ENCODE assay signal across 30 mouse cellular contexts in the genomic region with DNA sequence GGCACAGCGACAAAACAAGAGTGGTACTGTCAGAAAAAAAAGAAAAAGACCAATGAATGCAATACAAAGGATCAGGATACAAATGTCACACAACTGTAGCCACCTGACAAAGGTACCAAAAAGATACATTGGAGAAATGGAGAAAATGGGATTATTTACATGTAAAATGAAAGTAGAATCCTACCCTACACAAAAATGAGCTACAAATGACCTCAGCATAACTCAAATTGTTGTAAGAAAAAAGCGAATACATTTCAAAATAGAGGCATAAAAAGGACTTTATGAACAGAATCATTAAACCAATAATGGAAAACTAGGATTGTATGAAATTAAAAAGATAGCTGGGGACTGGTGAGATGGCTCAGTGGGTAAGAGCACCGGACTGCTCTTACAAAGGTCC. TPM values are rescaled to one million over a fixed set of nuclear protein-coding genes. Genes with fewer than 3 reads are reported as not detected.
A peak's percentile ranks its signal among the peaks of the same experiment; 100 is the strongest.
DNase-seq lines count a peak whose midpoint lies in the region; ATAC-seq and TF ChIP-seq lines count a peak whose summit lies in the region.
"Had no signal": no experiment of that assay in that cellular context is flagged by ENCODE, and none has a peak within 500 bp of the region (broad histone marks: within the 10 kb centered on the region; RNA-seq: fewer than 3 reads in every experiment).

No protein-coding gene starts in this region.

- in situ Hi-C loops in CH12.LX (cut with MboI; ENCODE audit: low pct_ligation_motif_present, low pct_unique_long_range_greater_than_20kb, low sequenced_read_pairs): no loop called here

- no peak for TF ChIP-seq RAD21 in CH12.LX (IDR thresholded peaks at IDR 0.05; ENCODE audit: low read depth, low read length)

- no peak for TF ChIP-seq CTCF in CH12.LX (conservative IDR thresholded peaks at IDR 0.05 in 1 of 2, IDR thresholded peaks at IDR 0.05 in 1 of 2; ENCODE audit: low read depth in 2 of 2, low read length in 2 of 2)

- TF ChIP-seq POLR2A in CH12.LX (IDR thresholded peaks at IDR 0.05; ENCODE audit: low read depth, low read length): no peak

- H3K4me1 ChIP-seq in hindbrain, embryonic 15.5 days (replicated peaks): peaks cover 14% of the 10 kb centered on the region
- peaks cover 9% of the 10 kb centered on the region for H3K4me1 ChIP-seq in hindbrain, embryonic 12.5 days
- peaks cover 17% of the 10 kb centered on the region; the same call in 1 of the 2 replicates for H3K4me1 ChIP-seq in midbrain, embryonic 13.5 days (replicated peaks)
- H3K4me1 ChIP-seq in midbrain, embryonic 14.5 days (ENCODE audit: control insufficient read depth, insufficient read depth, low read length): no peaks in the 10 kb centered on the region
- peaks cover 4 to 18% of the 10 kb centered on the region in 2 experiments; a peak in 3 of 4 replicates for H3K4me1 ChIP-seq in CH12.LX (ENCODE audit: control insufficient read depth in 1 of 2, insufficient read depth in 2 of 2)
- peaks cover 34% of the 10 kb centered on the region for H3K4me1 ChIP-seq in liver, embryonic 15.5 days (replicated peaks)
- H3K4me1 ChIP-seq: intestine, embryonic 15.5 days; neural tube, embryonic 12.5 days had no signal

- H3K79me2 ChIP-seq in CH12.LX (replicated peaks; ENCODE audit: control insufficient read depth, extremely low read depth, insufficient read depth, poor library complexity, severe bottlenecking): no peaks in the 10 kb centered on the region

- H3K36me3 ChIP-seq in hindbrain, embryonic 15.5 days: no peaks in the 10 kb centered on the region
- H3K36me3 ChIP-seq in hindbrain, embryonic 12.5 days: no peaks in the 10 kb centered on the region
- no peaks in the 10 kb centered on the region for H3K36me3 ChIP-seq in midbrain, embryonic 13.5 days
- H3K36me3 ChIP-seq in midbrain, embryonic 14.5 days (ENCODE audit: control insufficient read depth, insufficient read depth, low read length): no peaks in the 10 kb centered on the region
- H3K36me3 ChIP-seq in CH12.LX (replicated peaks in 1 of 2; ENCODE audit: control insufficient read depth in 1 of 2, insufficient read depth in 1 of 2, low read length in 1 of 2): no peaks in the 10 kb centered on the region
- H3K36me3 ChIP-seq in liver, embryonic 15.5 days (replicated peaks): no peaks in the 10 kb centered on the region
- H3K36me3 ChIP-seq: G1E; intestine, embryonic 15.5 days; neural tube, embryonic 12.5 days had no signal

- no peak overlapping the region for H3K9ac ChIP-seq in hindbrain, embryonic 15.5 days
- no peak overlapping the region for H3K9ac ChIP-seq in hindbrain, embryonic 12.5 days
- H3K9ac ChIP-seq in midbrain, embryonic 13.5 days (replicated peaks): no peak overlapping the region
- no peak overlapping the region for H3K9ac ChIP-seq in midbrain, embryonic 14.5 days (replicated peaks; ENCODE audit: low read length)
- H3K9ac ChIP-seq in CH12.LX (ENCODE audit: insufficient read depth, low read depth): no peak overlapping the region
- H3K9ac ChIP-seq in liver, embryonic 15.5 days: no peak overlapping the region
- H3K9ac ChIP-seq: intestine, embryonic 15.5 days; neural tube, embryonic 12.5 days had no signal

- no peak for TF ChIP-seq EP300 in CH12.LX (IDR thresholded peaks at IDR 0.05; ENCODE audit: low read length)

- peak overlapping the region; percentile 75; the same call in 1 of the 2 replicates for H3K27ac ChIP-seq in hindbrain, embryonic 15.5 days (replicated peaks)
- H3K27ac ChIP-seq in hindbrain, embryonic 12.5 days: no peak overlapping the region
- peak overlapping the region; percentile 68; the same call in 1 of the 2 replicates for H3K27ac ChIP-seq in midbrain, embryonic 13.5 days
- H3K27ac ChIP-seq in midbrain, embryonic 14.5 days (replicated peaks; ENCODE audit: low read depth, low read length): no peak overlapping the region; the same call in 1 of the 2 replicates
- no peak overlapping the region for H3K27ac ChIP-seq in CH12.LX (ENCODE audit: insufficient read depth, low read depth)
- H3K27ac ChIP-seq in liver, embryonic 15.5 days (replicated peaks): peak overlapping the region; percentile 76
- H3K27ac ChIP-seq: neural tube, embryonic 12.5 days had no signal

- DNase-seq in midbrain, embryonic 14.5 days: no peak
- DNase-seq in CH12.LX (ENCODE audit: extremely low read depth): peak; percentile 32
- DNase-seq in spleen, postnatal 14 days (ENCODE audit: low spot score in 2 of 2): no peak
- DNase-seq in urinary bladder, postnatal 10 days (ENCODE audit: low spot score): no peak
- DNase-seq: cerebellum, adult 8-10 months; gastrocnemius, postnatal 25 days; lung, postnatal 14 days; thymus, adult 18-20 months had no signal

- H3K4me3 ChIP-seq in hindbrain, embryonic 15.5 days: no peak overlapping the region
- H3K4me3 ChIP-seq in hindbrain, embryonic 12.5 days: no peak overlapping the region
- no peak overlapping the region for H3K4me3 ChIP-seq in midbrain, embryonic 13.5 days (replicated peaks)
- H3K4me3 ChIP-seq in midbrain, embryonic 14.5 days (replicated peaks; ENCODE audit: low read depth, low read length): no peak overlapping the region
- H3K4me3 ChIP-seq in CH12.LX (replicated peaks in 1 of 3; ENCODE audit: low read depth in 2 of 3, low read length in 2 of 3, poor library complexity in 1 of 3): no peak overlapping the region
- no peak overlapping the region for H3K4me3 ChIP-seq in liver, embryonic 15.5 days (replicated peaks)
- H3K4me3 ChIP-seq: intestine, embryonic 15.5 days; neural tube, embryonic 12.5 days had no signal

- ATAC-seq in hindbrain, embryonic 15.5 days (ENCODE audit: low FRiP score, low read depth): no peak
- no peak for ATAC-seq in hindbrain, embryonic 12.5 days (ENCODE audit: low FRiP score)
- ATAC-seq in midbrain, embryonic 13.5 days: no peak
- no peak for ATAC-seq in midbrain, embryonic 14.5 days (ENCODE audit: low FRiP score, low TSS enrichment)
- ATAC-seq in liver, embryonic 15.5 days (ENCODE audit: insufficient read depth): no peak
- ATAC-seq: CD4-positive, CD25-positive, alpha-beta regulatory T cell, adult 4 months had no signal

- no peak overlapping the region for H3K4me2 ChIP-seq in hindbrain, embryonic 15.5 days
- H3K4me2 ChIP-seq in hindbrain, embryonic 12.5 days (replicated peaks): no peak overlapping the region
- no peak overlapping the region for H3K4me2 ChIP-seq in midbrain, embryonic 13.5 days (replicated peaks)
- no peak overlapping the region for H3K4me2 ChIP-seq in midbrain, embryonic 14.5 days (ENCODE audit: low read length)
- no peak overlapping the region for H3K4me2 ChIP-seq in CH12.LX (ENCODE audit: insufficient read depth, low read depth, poor library complexity, severe bottlenecking)
- no peak overlapping the region for H3K4me2 ChIP-seq in liver, embryonic 15.5 days
- H3K4me2 ChIP-seq: intestine, embryonic 15.5 days; neural tube, embryonic 12.5 days had no signal

- WGBS in hindbrain, embryonic 15.5 days: 56% methylated on average over 3 of the region's 3 CpGs
- WGBS in hindbrain, embryonic 12.5 days: 66% methylated on average over 3 of the region's 3 CpGs
- WGBS in midbrain, embryonic 13.5 days: 60% methylated on average over 3 of the region's 3 CpGs
- 61% methylated on average over 3 of the region's 3 CpGs for WGBS in midbrain, embryonic 14.5 days
- WGBS in liver, embryonic 15.5 days (ENCODE audit: insufficient replicate concordance): 48% methylated on average over 3 of the region's 3 CpGs

- H3K27me3 ChIP-seq in hindbrain, embryonic 15.5 days: no peaks in the 10 kb centered on the region
- H3K27me3 ChIP-seq in hindbrain, embryonic 12.5 days: no peaks in the 10 kb centered on the region
- H3K27me3 ChIP-seq in midbrain, embryonic 13.5 days: no peaks in the 10 kb centered on the region
- H3K27me3 ChIP-seq in midbrain, embryonic 14.5 days (ENCODE audit: control insufficient read depth, insufficient read depth, low read length): no peaks in the 10 kb centered on the region
- peaks cover 9% of the 10 kb centered on the region for H3K27me3 ChIP-seq in CH12.LX (replicated peaks)
- peaks cover 7% of the 10 kb centered on the region for H3K27me3 ChIP-seq in liver, embryonic 15.5 days
- H3K27me3 ChIP-seq: intestine, embryonic 15.5 days; neural tube, embryonic 12.5 days had no signal

- dilution Hi-C loops in CH12.LX (cut with MboI; ENCODE audit: extremely low pct_ligation_motif_present, extremely low pct_unique_long_range_greater_than_20kb, low sequenced_read_pairs): no loop called here

- no peaks in the 10 kb centered on the region for H3K9me3 ChIP-seq in hindbrain, embryonic 15.5 days
- H3K9me3 ChIP-seq in hindbrain, embryonic 12.5 days (replicated peaks): no peaks in the 10 kb centered on the region
- no peaks in the 10 kb centered on the region for H3K9me3 ChIP-seq in midbrain, embryonic 13.5 days
- H3K9me3 ChIP-seq in midbrain, embryonic 14.5 days (ENCODE audit: control insufficient read depth, low read length): no peaks in the 10 kb centered on the region
- peaks cover 9% of the 10 kb centered on the region for H3K9me3 ChIP-seq in CH12.LX (replicated peaks; ENCODE audit: low read length)
- H3K9me3 ChIP-seq in liver, embryonic 15.5 days (replicated peaks): no peaks in the 10 kb centered on the region
- H3K9me3 ChIP-seq: intestine, embryonic 15.5 days; neural tube, embryonic 12.5 days had no signal

RNA-seq across cellular contexts. Expression of a gene that starts 17.6 kb away (rescaled TPM):
- 17.9 and 19.8 TPM in 2 replicates for polyA plus RNA-seq in hindbrain, embryonic 15.5 days (2015; fragmentation: Nextera tagmentation; extraction: Ambion mirVana)
- polyA plus RNA-seq in hindbrain, embryonic 12.5 days (2016; fragmentation: Nextera tagmentation; extraction: Ambion mirVana): 29.4 and 35.4 TPM in 2 replicates
- 21.7 and 24.8 TPM in 2 replicates for polyA plus RNA-seq in midbrain, embryonic 13.5 days (2015; fragmentation: Nextera tagmentation; extraction: Ambion mirVana)
- 13.2 and 14.0 TPM in 2 replicates for polyA plus RNA-seq in midbrain, embryonic 14.5 days (2014; fragmentation: Nextera tagmentation; extraction: Ambion mirVana)
- total RNA-seq in CH12.LX (2012; rRNA removed) (22.2 and 28.5 TPM in 2 replicates), CH12.LX (2014; rRNA removed) (18.5 and 19.2 TPM in 2 replicates)
- 9.6 and 12.3 TPM in 2 replicates for polyA plus RNA-seq in CH12.LX (2012; ENCODE audit: insufficient read length, low read depth)
- polyA plus RNA-seq in liver, embryonic 15.5 days (2015; fragmentation: Nextera tagmentation; extraction: Ambion mirVana): 10.7 and 12.1 TPM in 2 replicates

RNA-seq across cellular contexts. Expression of a gene that starts 20.8 kb away (rescaled TPM):
- 5.6 and 7.6 TPM in 2 replicates for polyA plus RNA-seq in hindbrain, embryonic 15.5 days (2015; fragmentation: Nextera tagmentation; extraction: Ambion mirVana)
- polyA plus RNA-seq in hindbrain, embryonic 12.5 days (2016; fragmentation: Nextera tagmentation; extraction: Ambion mirVana): 11.6 and 12.1 TPM in 2 replicates
- 5.1 and 8.4 TPM in 2 replicates for polyA plus RNA-seq in midbrain, embryonic 13.5 days (2015; fragmentation: Nextera tagmentation; extraction: Ambion mirVana)
- polyA plus RNA-seq in midbrain, embryonic 14.5 days (2014; fragmentation: Nextera tagmentation; extraction: Ambion mirVana): 3.9 and 4.5 TPM in 2 replicates
- total RNA-seq in CH12.LX (2012; rRNA removed): 0.81 and 1.1 TPM in 2 replicates
- 0.59 and 0.68 TPM in 2 replicates for total RNA-seq in CH12.LX (2014; rRNA removed)
- 1.1 and 1.2 TPM in 2 replicates for polyA plus RNA-seq in CH12.LX (2012; ENCODE audit: insufficient read length, low read depth)
- polyA plus RNA-seq in liver, embryonic 15.5 days (2015; fragmentation: Nextera tagmentation; extraction: Ambion mirVana): 0.82 and 0.94 TPM in 2 replicates
- polyA plus RNA-seq: CD4-positive, CD25-positive, alpha-beta regulatory T cell, adult 4 months had no signal

RNA-seq across cellular contexts. Expression of a gene that starts 45.5 kb away (rescaled TPM):
- not detected in 2 replicates for polyA plus RNA-seq in hindbrain, embryonic 15.5 days (2015; fragmentation: Nextera tagmentation; extraction: Ambion mirVana)
- not detected in 2 replicates for polyA plus RNA-seq in hindbrain, embryonic 12.5 days (2016; fragmentation: Nextera tagmentation; extraction: Ambion mirVana)
- polyA plus RNA-seq in midbrain, embryonic 13.5 days (2015; fragmentation: Nextera tagmentation; extraction: Ambion mirVana): not detected in 2 replicates
- not detected in 2 replicates for polyA plus RNA-seq in midbrain, embryonic 14.5 days (2014; fragmentation: Nextera tagmentation; extraction: Ambion mirVana)
- total RNA-seq in CH12.LX (2012; rRNA removed) (not detected in 2 replicates), CH12.LX (2014; rRNA removed) (not detected in 2 replicates)
- polyA plus RNA-seq in CH12.LX (2012; ENCODE audit: insufficient read length, low read depth): not detected in 2 replicates
- 0.16 TPM in 1 of 2 replicates, not detected in the other for polyA plus RNA-seq in liver, embryonic 15.5 days (2015; fragmentation: Nextera tagmentation; extraction: Ambion mirVana)
- total RNA-seq: adrenal gland, adult 18-20 months; common myeloid progenitor, adult 5-6 weeks; G1E; gastrocnemius, postnatal 25 days; heart, adult 8-10 months; hematopoietic stem cell, adult 5-6 weeks; layer of hippocampus, postnatal 10 days; left cerebral cortex, postnatal 14 days; megakaryocyte, adult 5-6 weeks; monocyte, adult 5-6 weeks had no signal
- polyA plus RNA-seq: CD4-positive, CD25-positive, alpha-beta regulatory T cell, adult 4 months; embryonic facial prominence, embryonic 11.5 days; forebrain, embryonic 14.5 days; G1E; heart, embryonic 16.5 days; intestine, embryonic 15.5 days; kidney, embryonic 16.5 days; large intestine, adult 2 months; limb, embryonic 14.5 days; neural tube, embryonic 12.5 days had no signal

Comparison
In these comparisons a context has a peak if more than half of its experiments do, and no peak if none do; other contexts are left out.
1. H3K27ac ChIP-seq: peak in hindbrain, embryonic 15.5 days (single experiment), midbrain, embryonic 13.5 days (single experiment) and liver, embryonic 15.5 days (single experiment); none in hindbrain, embryonic 12.5 days (single experiment), midbrain, embryonic 14.5 days (single experiment) and CH12.LX (single experiment).